Mouse (Mus musculus) c-Kit-positive CD71-positive TER-119-positive erythroid progenitor cells, embryonic 14.5 days (primary cell): ENCODE measurements around the gene Ino80.
"Not testable (repeated sequence)": the region's sequence is repeated elsewhere in the genome, so short reads cannot be mapped to it uniquely, and the experiment has no call there.

Source experiments
- DNase-seq: peaks from one replicate; pipeline ENCODE4 v3.0.0-alpha.2; 2013; ENCODE audit warnings: low spot score

Gene Ino80

GRCm38 (mm10) chr2:119477571-119478396, at the start of gene Ino80:
Ino80 (minus strand) TSS chr2:119477687.
- peak; percentile 99 for DNase-seq

DNA sequence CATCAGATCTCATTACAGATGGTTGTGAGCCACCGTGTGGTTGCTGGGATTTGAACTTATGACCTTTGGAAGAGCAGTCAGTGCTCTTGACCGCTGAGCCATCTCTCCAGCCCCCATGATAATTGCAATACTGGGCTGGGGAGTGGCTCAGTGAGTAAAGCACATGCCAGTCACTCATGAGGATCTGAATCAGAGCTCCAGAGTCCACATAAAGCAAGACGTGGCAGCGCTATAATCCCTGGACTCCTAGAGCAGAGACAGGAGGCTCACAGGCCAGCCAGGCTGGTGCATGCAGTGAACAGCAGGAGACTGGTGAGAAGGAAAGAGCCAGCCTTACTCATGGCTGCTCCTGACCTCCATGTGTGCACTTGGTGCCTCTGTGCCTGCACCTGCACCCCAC, 47.9 kb upstream of the Ino80 start:
- no peak for DNase-seq

DNA sequence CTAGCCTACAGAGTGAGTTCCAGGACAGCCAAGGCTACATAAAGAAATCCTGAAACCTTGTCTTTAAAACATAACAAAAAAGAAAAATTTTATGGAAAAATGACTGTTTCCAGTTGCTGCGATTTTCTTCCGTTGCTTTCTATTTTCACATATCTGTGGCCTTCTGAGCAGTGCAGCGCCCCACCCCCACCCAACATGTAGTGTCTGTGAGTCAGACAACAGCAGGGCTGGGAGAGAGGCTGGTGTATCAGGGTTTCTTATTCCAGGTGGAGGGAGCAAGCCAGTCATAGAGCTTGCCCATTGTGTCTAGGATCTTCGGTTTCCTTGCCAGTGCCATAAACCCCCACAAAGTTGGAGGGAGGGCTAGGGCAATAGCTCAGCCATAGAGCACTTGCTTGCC, 46.3 kb upstream of the Ino80 start:
- no peak for DNase-seq

GRCm38 (mm10) chr2:119520550-119520949, 43.1 kb upstream of the Ino80 start:
- DNase-seq: no peak

- no peak for DNase-seq
Observed at GRCm38 (mm10) chr2:119516811-119517210, 39.3 kb upstream of the Ino80 start.

GRCm38 (mm10) chr2:119514026-119514522, 36.6 kb upstream of the Ino80 start:
- DNase-seq: no peak

DNA sequence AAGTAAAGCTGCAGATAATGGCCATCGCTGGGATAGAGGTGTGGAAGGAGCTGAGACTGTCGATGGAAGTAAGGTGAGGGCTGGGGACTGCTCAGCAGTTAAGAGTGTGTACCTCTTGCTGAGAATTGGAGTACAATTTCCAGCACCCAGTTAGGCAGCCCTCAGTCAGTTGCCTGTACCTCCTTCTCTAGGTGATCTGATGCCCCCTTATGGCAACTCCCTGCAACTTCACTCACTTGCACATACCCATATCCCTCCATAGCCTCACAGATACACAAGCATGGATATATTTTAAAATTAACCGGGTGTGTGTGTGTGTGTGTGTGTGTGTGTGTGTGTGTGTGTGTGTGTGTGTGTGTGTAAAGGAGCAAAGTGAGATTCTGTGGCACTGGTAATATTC, 34.8 kb upstream of the Ino80 start:
- DNase-seq: peak; percentile 21

- no peak for DNase-seq
Observed at GRCm38 (mm10) chr2:119510856-119511255, 33.4 kb upstream of the Ino80 start.

GRCm38 (mm10) chr2:119508518-119508917, 31.0 kb upstream of the Ino80 start:
- not testable (repeated sequence) for DNase-seq

GRCm38 (mm10) chr2:119507108-119507507, 29.6 kb upstream of the Ino80 start:
- DNase-seq: no peak

DNA sequence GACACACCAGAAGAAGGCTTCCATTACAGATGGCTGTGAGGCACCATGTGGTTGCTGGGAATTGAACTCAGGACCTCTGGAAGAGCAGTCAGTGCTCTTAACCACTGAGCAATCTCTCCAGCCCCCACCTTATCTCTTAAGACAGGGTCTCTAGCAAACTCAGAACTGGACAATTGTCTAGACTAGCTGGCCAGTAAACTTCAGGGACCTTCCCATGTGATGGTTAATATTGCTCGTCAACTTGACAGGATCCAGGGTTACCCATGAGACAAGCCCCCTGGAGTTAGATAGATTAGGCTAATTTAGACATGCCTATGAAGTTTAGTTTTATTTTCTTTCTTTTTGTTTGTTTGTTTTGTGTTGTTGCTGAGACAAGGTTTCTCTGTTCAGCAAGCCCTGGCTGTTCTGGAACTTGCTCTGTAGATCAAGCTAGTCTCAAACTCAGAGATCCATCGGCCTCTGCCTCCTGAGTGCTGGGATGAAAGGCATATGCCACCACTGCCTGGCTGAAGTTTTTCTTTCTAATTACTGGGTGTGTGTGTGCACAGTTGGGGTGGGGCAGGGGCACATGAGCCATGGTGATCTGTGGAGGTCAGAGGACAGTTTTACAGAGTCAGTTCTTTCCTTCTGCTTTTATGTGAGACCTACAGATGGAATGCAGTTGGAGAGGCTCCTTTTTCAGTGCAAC, 23.6 kb upstream of the Ino80 start:
- no peak for DNase-seq

- no peak for DNase-seq
Observed at GRCm38 (mm10) chr2:119498859-119499258, 21.4 kb upstream of the Ino80 start.

- no peak for DNase-seq
Observed at GRCm38 (mm10) chr2:119496082-119496481, 18.6 kb upstream of the Ino80 start.

DNA sequence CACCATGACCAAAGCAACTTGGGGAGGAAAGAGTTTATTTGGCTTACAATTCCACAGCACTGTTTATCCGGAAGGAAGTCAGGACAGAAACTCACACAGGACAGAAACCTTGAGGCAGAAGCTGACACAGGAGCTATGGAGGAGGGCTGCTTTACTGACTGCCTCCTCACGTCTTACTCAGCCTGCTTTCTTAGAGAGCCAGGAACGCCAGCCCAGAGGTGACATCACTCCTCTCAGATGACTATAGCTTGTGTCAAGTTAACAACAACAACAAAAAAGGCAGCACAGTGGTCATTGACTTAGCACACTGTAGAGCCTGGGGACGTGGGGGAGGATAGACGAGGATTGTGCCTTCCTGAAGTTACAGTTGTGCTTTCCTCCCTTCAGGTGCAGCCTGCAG, 14.5 kb upstream of the Ino80 start:
- DNase-seq: no peak

DNA sequence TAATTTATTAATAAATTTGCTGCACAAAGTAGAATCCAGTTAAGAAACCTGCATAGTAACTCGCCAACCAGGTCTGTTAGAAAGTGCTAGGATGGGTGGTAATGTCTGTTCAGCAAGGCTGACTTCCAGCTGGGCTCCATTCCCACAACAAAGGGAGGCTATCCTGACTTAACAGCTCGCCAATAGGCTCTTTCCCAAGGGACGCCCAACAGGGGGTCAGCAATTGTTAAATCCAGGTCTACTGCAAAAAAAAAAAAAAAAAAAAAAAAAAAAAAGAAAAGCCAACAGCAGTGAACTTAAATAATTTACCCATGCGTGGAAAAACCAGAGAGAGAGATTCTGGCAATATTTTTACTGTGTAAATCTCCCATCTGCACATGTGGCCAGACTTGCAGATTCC, 9.0 kb upstream of the Ino80 start:
- no peak for DNase-seq

DNA sequence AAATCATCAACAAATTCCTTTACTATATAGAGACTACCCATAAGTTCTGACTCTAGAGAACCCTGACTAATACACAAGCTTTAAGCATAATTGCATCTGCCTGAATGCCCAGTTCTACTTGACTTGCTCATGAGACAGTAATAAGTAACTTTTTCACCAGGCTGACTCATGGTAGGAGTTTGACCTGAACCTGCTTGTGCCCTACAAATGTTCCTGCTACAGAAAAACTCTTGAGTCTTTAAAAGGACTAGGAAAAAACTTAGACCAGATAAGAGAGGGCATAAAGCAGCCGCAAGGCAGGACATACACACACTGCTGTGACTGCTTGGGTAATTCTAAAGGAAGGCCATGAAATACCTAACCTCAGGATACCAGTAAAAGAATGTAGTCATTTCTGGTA, 4.8 kb upstream of the Ino80 start:
- DNase-seq: no peak

- no peak for DNase-seq
Observed at GRCm38 (mm10) chr2:119478397-119478749, 886 bp upstream of the Ino80 start.

DNA sequence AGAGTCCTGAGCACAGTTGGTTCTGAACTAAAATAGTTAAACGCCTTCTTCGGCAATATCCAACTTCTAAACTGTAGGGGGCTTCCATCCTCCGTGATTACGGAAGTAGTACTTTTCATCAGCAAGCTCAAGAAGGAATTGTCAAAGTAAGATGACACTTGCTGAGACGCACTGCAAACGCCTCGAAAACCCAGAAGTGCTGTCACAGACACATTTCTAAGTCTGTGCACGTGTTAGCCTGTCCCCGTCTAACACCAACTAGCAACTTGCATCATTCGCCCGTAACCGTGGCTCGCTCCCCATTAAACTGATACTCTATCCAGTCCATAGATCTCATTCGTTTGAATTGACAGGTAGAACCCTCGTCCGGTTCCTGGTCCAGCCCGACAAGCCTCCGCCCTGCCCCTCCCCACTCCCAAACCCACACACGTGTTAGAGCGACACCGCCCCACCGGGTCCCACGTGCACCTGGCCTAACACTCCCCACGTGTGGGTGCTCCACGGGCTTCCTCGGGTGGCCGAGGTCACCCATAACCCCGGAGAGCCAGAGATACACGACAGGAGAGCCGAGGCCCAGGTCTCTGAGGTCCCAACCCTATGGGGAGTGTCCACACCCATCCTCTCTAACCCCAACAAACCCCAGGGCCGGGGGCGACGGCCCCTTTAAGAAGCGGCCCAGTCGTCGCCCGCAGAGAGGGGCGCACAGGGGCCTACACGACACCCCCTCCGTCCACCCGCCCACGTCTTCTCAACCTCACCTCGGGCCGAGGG, 681 bp downstream of the Ino80 start:
- DNase-seq: peak; percentile 62

DNA sequence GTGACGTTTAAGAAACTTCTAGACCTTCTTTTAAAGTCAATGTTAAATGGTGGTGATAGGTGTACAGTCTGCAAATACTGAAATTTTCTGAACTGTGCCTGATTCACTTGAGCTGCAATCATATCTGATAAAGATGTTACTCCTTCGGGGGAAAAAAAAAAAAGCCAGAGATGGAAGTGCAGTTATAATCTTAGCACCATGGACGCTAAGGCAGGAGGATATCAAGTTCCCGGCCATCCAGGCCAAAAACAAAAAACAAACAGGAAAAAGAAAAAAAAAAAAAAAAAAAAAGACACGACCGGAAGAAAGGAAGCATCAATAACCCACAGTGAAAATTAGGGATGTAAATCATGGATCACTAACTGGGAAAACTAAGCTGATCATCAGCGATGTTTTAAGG, 1.3 kb downstream of the Ino80 start:
- DNase-seq: no peak

- DNase-seq: no peak
Observed at GRCm38 (mm10) chr2:119463945-119464344, 13.5 kb downstream of the Ino80 start.

DNA sequence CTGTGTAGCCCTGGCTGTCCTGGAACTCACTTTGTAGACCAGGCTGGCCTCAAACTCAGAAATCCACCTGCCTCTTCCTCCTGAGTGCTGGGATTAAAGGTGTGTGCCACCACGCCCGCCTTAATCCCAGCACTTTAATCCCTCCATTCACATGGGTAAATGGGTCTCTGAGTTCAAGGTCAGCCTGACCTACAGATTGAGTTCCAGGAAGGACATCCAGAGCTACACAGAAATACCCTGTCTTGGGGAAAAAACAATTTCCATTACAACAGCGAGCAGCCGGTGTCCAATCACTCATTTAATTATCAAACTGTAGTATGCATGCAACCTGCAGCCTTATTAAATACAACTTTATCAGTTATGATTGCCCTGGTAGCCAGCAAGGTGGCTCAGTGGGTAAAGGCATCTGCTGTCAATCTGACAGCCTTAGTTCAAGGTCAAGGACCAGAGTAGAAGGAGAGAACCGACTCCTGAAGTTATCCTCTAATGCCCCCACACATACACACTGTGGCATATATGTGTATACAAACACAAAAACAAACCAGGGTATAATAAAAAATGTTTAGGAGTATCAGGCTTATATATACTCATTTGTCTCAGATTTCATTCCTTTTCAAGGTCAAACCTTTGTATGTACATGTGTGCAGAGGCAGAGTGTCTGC, 14.2 kb downstream of the Ino80 start:
- DNase-seq: no peak

DNA sequence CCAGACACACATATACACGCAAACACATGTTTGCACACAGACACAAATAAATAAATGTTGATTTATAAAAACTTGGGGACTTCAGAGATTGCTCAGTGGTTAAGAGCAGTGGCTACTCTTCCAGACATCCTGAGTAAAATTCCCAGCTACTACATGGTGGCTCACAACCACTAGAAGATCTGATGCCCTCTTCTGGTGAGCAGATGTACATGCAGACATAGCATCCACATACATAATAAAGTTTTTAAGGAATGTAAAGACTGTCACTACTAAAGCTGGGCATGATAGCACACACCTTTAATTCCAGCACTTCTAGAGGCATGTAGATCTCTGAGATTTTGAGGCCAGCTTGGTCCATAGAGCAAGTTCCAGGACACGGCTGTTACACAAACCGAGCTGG, 16.5 kb downstream of the Ino80 start:
- no peak for DNase-seq
